Mouse (Mus musculus) cerebellum, adult 2 months (tissue): ENCODE data around the gene Klhl2.

ENCODE experiments used
- CTCF ChIP-seq: fragments of 200-500 bp; IDR thresholded peaks from 2 replicates; pipeline ENCODE4 v1.5.1; 2011; ENCODE audit warnings: low read depth, mild to moderate bottlenecking, control low read depth, low read length, moderate library complexity, borderline replicate concordance; ENCODE audit not compliant: insufficient read depth
- POLR2A ChIP-seq: fragments of 200-500 bp; IDR thresholded peaks from 2 replicates; pipeline ENCODE4 v1.6.1; 2011; ENCODE audit warnings: low read length, control low read depth, borderline replicate concordance; ENCODE audit not compliant: insufficient read depth

DNA sequence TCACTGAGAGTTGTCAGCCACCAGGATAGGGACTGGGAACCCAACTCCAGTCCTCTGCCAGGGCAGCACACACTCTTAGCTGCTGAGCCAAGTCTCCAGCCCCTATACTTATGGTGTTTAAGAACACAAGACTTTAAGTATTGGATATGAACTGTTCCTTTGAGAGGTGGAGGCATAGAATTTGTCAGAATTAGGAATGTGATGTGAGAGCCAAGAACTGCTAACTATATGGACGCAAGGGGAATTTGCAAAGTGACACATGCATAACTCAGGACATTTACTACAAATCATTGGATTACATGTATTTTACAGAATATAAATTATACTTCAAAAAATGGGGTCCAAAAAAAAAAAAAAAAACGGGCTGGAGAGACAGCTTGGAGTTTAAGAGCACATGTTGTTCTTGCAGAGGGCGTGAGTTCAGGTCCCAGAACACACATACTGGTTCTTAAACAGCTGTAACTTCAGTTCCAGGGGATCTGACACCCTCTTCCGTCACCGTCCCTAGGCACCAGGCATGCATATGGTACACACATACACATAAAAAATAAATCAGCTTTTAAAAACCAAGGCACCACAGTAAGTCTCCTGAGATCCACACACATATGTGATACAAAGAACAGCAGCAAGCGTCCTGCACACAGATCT, 14.2 kb downstream of the Klhl2 start:
- TF ChIP-seq CTCF (no peak), POLR2A (no peak)
